In the genomic region with DNA sequence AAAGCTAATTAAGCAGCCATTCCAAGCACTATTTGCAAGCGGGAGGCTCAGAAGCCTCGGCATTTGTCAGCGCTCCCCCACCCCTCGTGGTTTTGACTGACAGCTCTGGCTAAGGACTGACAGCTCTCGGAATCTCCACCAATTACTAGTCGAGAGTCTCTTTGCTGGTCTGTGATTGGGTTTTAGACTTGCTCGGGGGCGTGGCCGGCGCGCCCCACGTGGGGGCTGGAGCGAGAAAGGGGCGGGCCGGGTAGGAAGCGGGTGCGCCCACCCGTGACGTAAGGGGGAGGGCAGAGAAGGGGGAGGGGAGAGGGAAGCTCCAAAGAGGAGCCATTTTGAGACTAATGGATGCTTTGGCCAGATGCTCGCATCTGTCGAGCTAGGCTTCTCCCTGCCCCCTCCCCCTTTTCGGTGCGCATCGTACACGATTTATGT, we compare ENCODE assay signal across 8 mouse cellular contexts. TPM values are rescaled to one million over a fixed set of nuclear protein-coding genes. Genes with fewer than 3 reads are reported as not detected.
DNase-seq lines count a peak whose midpoint lies in the region; ATAC-seq lines count a peak whose summit lies in the region.

No protein-coding gene starts in this region.

- no peaks in the 10 kb centered on the region for H3K36me3 ChIP-seq in hindbrain, embryonic 11.5 days (ENCODE audit: control insufficient read depth, insufficient read depth, low read length)

- no peaks in the 10 kb centered on the region for H3K9me3 ChIP-seq in hindbrain, embryonic 11.5 days (ENCODE audit: control insufficient read depth, low read length)

- H3K27me3 ChIP-seq in hindbrain, embryonic 11.5 days (ENCODE audit: control insufficient read depth, insufficient read depth, low read length): peaks cover 3% of the 10 kb centered on the region

- peak overlapping the region; percentile 55 for H3K4me2 ChIP-seq in hindbrain, embryonic 11.5 days (replicated peaks; ENCODE audit: low read depth, low read length)

- peak; percentile 98 for DNase-seq in MN1 (ENCODE audit: low spot score)
- peak; percentile 100 for DNase-seq in cerebellum, adult 9-10 months
- peak; percentile 99 for DNase-seq in hindbrain, embryonic 11.5 days (ENCODE audit: low spot score)
- peak; percentile 100 for DNase-seq in layer of hippocampus, postnatal 10 days (ENCODE audit: low spot score in 2 of 2)
- peak; percentile 100 for DNase-seq in lung, postnatal 10 days
- peak; percentile 86 for DNase-seq in retina, adult 2 months (ENCODE audit: low read depth, low spot score)
- DNase-seq in thymus, postnatal 36 days: peak; percentile 99

- H3K27ac ChIP-seq in hindbrain, embryonic 11.5 days (ENCODE audit: low read depth, low read length): peak overlapping the region; percentile 81

- ATAC-seq in frontal cortex, adult (ENCODE audit: low TSS enrichment): peak; percentile 86
- peak; percentile 84 for ATAC-seq in hindbrain, embryonic 11.5 days (ENCODE audit: low FRiP score)

- H3K4me1 ChIP-seq in hindbrain, embryonic 11.5 days (replicated peaks; ENCODE audit: control insufficient read depth, insufficient read depth, low read length): peaks cover 13% of the 10 kb centered on the region

- peak overlapping the region; percentile 98 for H3K4me3 ChIP-seq in hindbrain, embryonic 11.5 days (ENCODE audit: low read depth, low read length)

- 2% methylated on average over 19 of the region's 25 CpGs for WGBS in hindbrain, embryonic 11.5 days

- H3K9ac ChIP-seq in hindbrain, embryonic 11.5 days (ENCODE audit: low read depth, low read length): peak overlapping the region; percentile 29; the same call in 1 of the 2 replicates

RNA-seq across cellular contexts. Expression of gene Tle3, which starts 1.7 kb away (rescaled TPM):
- polyA plus RNA-seq in hindbrain, embryonic 11.5 days (2014; fragmentation: Nextera tagmentation; extraction: Ambion mirVana): 33.7 and 36.7 TPM in 2 replicates
- total RNA-seq in layer of hippocampus, postnatal 10 days (2021): 10 to 100 TPM; 63.2 to 72.5 TPM

Comparison
In these comparisons a context has a peak if more than half of its experiments do, and no peak if none do; other contexts are left out.
1. Peak in every context shown above with its lines: DNase-seq, ATAC-seq, H3K4me3 ChIP-seq and H3K27ac ChIP-seq.